Mouse (Mus musculus) WW6 (cell line): ENCODE measurements around the gene Vmn1r65.
"Not testable (repeated sequence)": the region's sequence is repeated elsewhere in the genome, so short reads cannot be mapped to it uniquely, and the experiment has no call there.

Source experiments
- DNase-seq: peaks from one replicate; pipeline ENCODE4 v3.0.0-alpha.2; 2013; ENCODE audit warnings: low read depth, low spot score

Vmn1r65 gene

DNA sequence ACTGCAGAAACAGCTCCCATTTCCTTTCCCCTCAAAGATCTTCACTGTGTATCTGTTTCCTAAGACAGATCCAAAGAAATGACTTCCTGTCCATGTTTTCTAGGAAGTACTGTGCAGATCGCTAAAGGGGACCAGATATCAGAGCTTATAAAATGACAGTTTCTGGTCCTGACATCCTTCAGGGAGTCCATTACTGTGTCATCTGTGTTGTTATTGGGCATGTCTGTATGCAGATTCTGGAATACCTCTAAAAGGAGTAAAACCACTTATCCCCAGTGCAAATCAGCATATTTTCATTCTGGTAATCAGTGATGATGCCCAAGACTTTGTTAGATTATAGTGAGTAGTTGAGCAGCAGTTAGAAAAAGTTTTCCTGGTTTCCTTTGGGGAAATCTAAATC lies at the start of gene Vmn1r65:
TSS of gene Vmn1r65 (minus strand) at position 101 of the 400 bp plus-strand sequence.
- DNase-seq: no peak

DNA sequence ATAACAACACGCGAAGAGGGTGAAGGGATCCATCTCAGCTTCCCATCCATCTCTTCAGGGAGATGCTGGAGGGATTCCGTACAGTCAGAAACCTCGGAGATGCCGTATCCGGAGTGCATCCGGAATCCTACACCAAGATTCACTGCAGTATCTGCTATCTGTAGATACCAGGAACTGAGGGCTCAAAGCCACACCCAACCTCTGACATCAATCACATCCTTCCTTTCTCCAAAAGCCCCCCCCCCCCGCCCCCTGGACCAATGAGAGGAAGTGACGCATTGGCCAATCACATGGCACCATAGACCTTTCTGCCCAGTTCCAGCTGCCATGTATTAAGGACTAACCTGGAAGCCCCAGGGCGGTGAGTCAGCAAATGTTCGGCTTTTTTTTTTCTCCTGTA lies 34.1 kb upstream of the Vmn1r65 start, which contains the start of gene Nlrp4c:
TSS of gene Nlrp4c (plus strand) at position 301 of the 400 bp plus-strand sequence.
- no peak for DNase-seq

DNA sequence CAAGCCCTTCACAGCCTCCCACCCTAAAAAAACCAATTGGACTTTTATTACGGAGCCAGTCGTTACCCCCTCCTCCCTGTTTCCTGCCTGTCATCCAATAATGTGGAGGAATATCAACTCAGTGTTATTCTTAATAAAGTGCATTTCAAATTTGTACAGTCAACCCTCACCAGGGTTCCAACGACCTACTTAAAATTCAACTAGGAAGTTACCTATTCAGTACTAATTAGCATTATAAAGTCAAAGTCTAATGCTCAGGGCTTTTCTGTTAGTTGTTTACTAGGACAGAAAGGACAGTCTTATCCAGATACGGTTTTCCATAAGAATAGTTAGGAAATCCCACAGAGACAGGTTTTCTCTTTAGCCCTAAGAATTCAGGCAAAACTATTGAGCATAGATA lies 28.4 kb downstream of the Vmn1r65 start:
- DNase-seq: not testable (repeated sequence)

DNA sequence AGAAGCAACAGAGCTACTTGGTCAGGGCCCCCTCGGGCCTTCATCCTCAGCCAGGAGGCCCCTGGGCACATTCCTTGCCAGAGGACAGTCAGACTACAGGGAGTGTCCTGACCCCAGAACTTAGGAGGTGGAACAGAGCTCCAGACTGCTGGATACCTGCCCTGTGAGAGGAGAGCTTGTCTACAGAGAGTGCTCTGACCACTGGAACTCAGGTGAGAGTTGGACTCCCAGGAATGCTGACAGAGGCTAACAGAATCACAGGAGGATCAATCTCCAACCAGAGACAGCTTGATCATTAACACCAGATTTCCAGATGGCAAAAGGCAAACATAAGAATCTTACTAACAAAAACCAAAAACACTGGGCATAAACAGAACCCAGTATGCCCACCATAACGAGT lies 38.3 kb downstream of the Vmn1r65 start:
- DNase-seq: not testable (repeated sequence)
